Mouse (Mus musculus) embryonic stem cell, embryonic (primary cell): ENCODE data around the gene Rnaseh2c.

Experiments
- CTCF ChIA-PET, 4 experiments: fragments of 300-600 bp in 2 of 4; fragments of 350-600 bp in 2 of 4; sonication (Branson Sonifier 250); formaldehyde crosslinking; loops; one replicate each; lab custom pipeline; 2022; ENCODE audit warnings: inconsistent platforms in 2 of 4; lab: Charles Lee
- POLR2A ChIA-PET, 4 experiments: fragments of 300-600 bp in 2 of 4; fragments of 350-600 bp in 2 of 4; sonication (Branson Sonifier 250); formaldehyde crosslinking; loops; one replicate each; lab custom pipeline; 2022; ENCODE audit warnings: antibody characterized with exemption in 4 of 4, inconsistent platforms in 1 of 4; lab: Charles Lee

Rnaseh2c gene

GRCm38 (mm10) chr19:5603664-5604063, 2.0 kb downstream of the Rnaseh2c start:
- POLR2A ChIA-PET, result interaction anchor here in 2 of 4 experiments (0.6 to 2.6 kb wide), 9 partner anchors 10 to 772 kb away, joined by 3 to 19 read pairs (median 3); partner anchors contain the start of genes Mus81 (in 2 of the 2), Cfl1 (in 1 of the 2) and Tigd3 (in 1 of the 2)
- CTCF ChIA-PET, result interaction anchor here in 2 of 4 experiments (0.5 to 1.5 kb wide), 5 partner anchors 35 to 187 kb away, joined by 3 to 4 read pairs (median 3); partner anchors contain the start of gene Ap5b1 (in 1 of the 2)

- ChIA-PET POLR2A (interaction anchor here in 1 of 4 experiments (1.2 to 1.3 kb wide), 2 partner anchors 33 to 44 kb away, joined by 5 read pairs; partner anchors contain the start of gene Rela), CTCF (interaction anchor here in 1 of 4 experiments (0.6 kb wide), 1 partner anchor 1592 kb away, joined by 3 read pairs; no protein-coding TSS in a partner anchor)
These were observed 3.5 kb downstream of the Rnaseh2c start for GRCm38 (mm10) chr19:5605126-5605525.

GRCm38 (mm10) chr19:5606196-5606595, 4.5 kb downstream of the Rnaseh2c start:
- ChIA-PET POLR2A (interaction anchor here (0.6 to 2.2 kb wide), 23 partner anchors 14 to 319 kb away, joined by 3 to 7 read pairs (median 4); partner anchors contain the start of genes Ap5b1 (in 1 of the 4), Cdc42ep2 (in 1 of the 4), Cfl1 (in 1 of the 4) and Rela (in 1 of the 4)), CTCF (interaction anchor here in 2 of 4 experiments (0.7 to 1.0 kb wide), 4 partner anchors 42 to 282 kb away, joined by 3 to 4 read pairs (median 3); no protein-coding TSS in a partner anchor)

- CTCF ChIA-PET, result interaction anchor here in 1 of 4 experiments (0.6 kb wide), 1 partner anchor 83 kb away, joined by 3 read pairs; no protein-coding TSS in a partner anchor
- POLR2A ChIA-PET, result interaction anchor here in 3 of 4 experiments (0.6 to 2.2 kb wide), 5 partner anchors 15 to 188 kb away, joined by 3 to 7 read pairs (median 3); partner anchors contain the start of gene Scyl1 (in 1 of the 3)
These were observed 6.2 kb downstream of the Rnaseh2c start for GRCm38 (mm10) chr19:5607705-5608410.

GRCm38 (mm10) chr19:5608707-5609106, 7.0 kb downstream of the Rnaseh2c start:
- ChIA-PET POLR2A (interaction anchor here in 2 of 4 experiments (0.9 to 1.8 kb wide), 4 partner anchors 10 to 209 kb away, joined by 3 to 9 read pairs (median 4); no protein-coding TSS in a partner anchor), CTCF (no interaction called here)

- CTCF ChIA-PET, result no interaction called here
These were observed 7.5 kb downstream of the Rnaseh2c start for GRCm38 (mm10) chr19:5609171-5609546.

GRCm38 (mm10) chr19:5609547-5610404, 8.1 kb downstream of the Rnaseh2c start, which contains the start of gene Kat5:
TSS of gene Kat5 (minus strand) at chr19:5610237.
- ChIA-PET POLR2A (interaction anchor here (0.6 to 2.0 kb wide), 63 partner anchors 8 to 1655 kb away, joined by 3 to 16 read pairs (median 3); partner anchors contain the start of genes Cfl1 (in 3 of the 4), Rnaseh2c (in 3 of the 4), Map3k11 (in 2 of the 4) and Mus81 (in 2 of the 4)), CTCF (interaction anchor here in 3 of 4 experiments (0.5 to 1.3 kb wide), 6 partner anchors 16 to 1070 kb away, joined by 3 to 8 read pairs (median 3); partner anchors contain the start of gene Ap5b1 (in 1 of the 3))

More at GRCm38 (mm10) chr19:5609171-5609546, 7.5 kb downstream of the Rnaseh2c start:
- POLR2A ChIA-PET, result interaction anchor here in 3 of 4 experiments (0.9 to 1.8 kb wide), 13 partner anchors 10 to 209 kb away, joined by 3 to 9 read pairs (median 4); partner anchors contain the start of genes Ccdc85b (in 1 of the 3), Cfl1 (in 1 of the 3), Mus81 (in 1 of the 3) and Scyl1 (in 1 of the 3)

GRCm38 (mm10) chr19:5611973-5612372, 10.3 kb downstream of the Rnaseh2c start:
- CTCF ChIA-PET, result interaction anchor here in 3 of 4 experiments (0.6 to 1.2 kb wide), 6 partner anchors 44 to 261 kb away, joined by 3 to 7 read pairs (median 4); partner anchors contain the start of gene Ehbp1l1 (in 1 of the 3)
- POLR2A ChIA-PET, result interaction anchor here in 3 of 4 experiments (0.5 to 3.6 kb wide), 10 partner anchors 10 to 1776 kb away, joined by 3 to 15 read pairs (median 3); partner anchors contain the start of genes Cfl1 (in 1 of the 3), Fam89b (in 1 of the 3) and Rnaseh2c (in 1 of the 3)

- CTCF ChIA-PET, result interaction anchor here in 2 of 4 experiments (0.6 to 1.2 kb wide), 4 partner anchors 44 to 174 kb away, joined by 3 to 5 read pairs (median 4); no protein-coding TSS in a partner anchor
- POLR2A ChIA-PET, result interaction anchor here in 2 of 4 experiments (0.6 to 3.6 kb wide), 7 partner anchors 10 to 1358 kb away, joined by 3 to 15 read pairs (median 3); partner anchors contain the start of gene Rnaseh2c (in 1 of the 2)
These were observed 11.2 kb downstream of the Rnaseh2c start for GRCm38 (mm10) chr19:5612762-5613411.

- ChIA-PET POLR2A (interaction anchor here in 1 of 4 experiments (1.6 to 3.6 kb wide), 2 partner anchors 9 to 12 kb away, joined by 4 to 15 read pairs; no protein-coding TSS in a partner anchor), CTCF (interaction anchor here in 1 of 4 experiments (0.5 kb wide), 1 partner anchor 120 kb away, joined by 4 read pairs; no protein-coding TSS in a partner anchor)
These were observed 13.3 kb downstream of the Rnaseh2c start for GRCm38 (mm10) chr19:5614953-5615352.

GRCm38 (mm10) chr19:5620007-5620406, 18.3 kb downstream of the Rnaseh2c start:
- ChIA-PET CTCF (interaction anchor here in 1 of 4 experiments (0.5 kb wide), 1 partner anchor 34 kb away, joined by 4 read pairs; no protein-coding TSS in a partner anchor), POLR2A (interaction anchor here in 3 of 4 experiments (0.7 to 1.7 kb wide), 7 partner anchors 10 to 223 kb away, joined by 3 to 4 read pairs (median 3); partner anchors contain the start of genes Kat5 (in 1 of the 3) and Rela (in 1 of the 3))

GRCm38 (mm10) chr19:5621884-5622283, 20.2 kb downstream of the Rnaseh2c start:
- POLR2A ChIA-PET, result interaction anchor here in 3 of 4 experiments (0.6 to 1.7 kb wide), 7 partner anchors 12 to 158 kb away, joined by 3 to 4 read pairs (median 3); partner anchors contain the start of genes Kat5 (in 2 of the 3), Mus81 (in 1 of the 3) and Rela (in 1 of the 3)
- CTCF ChIA-PET, result interaction anchor here in 3 of 4 experiments (0.9 to 1.6 kb wide), 3 partner anchors 41 to 92 kb away, joined by 3 to 5 read pairs (median 4); partner anchors contain the start of genes Ap5b1 (in 1 of the 3) and Sipa1 (in 1 of the 3)

GRCm38 (mm10) chr19:5625311-5625710, 23.6 kb downstream of the Rnaseh2c start:
- CTCF ChIA-PET, result interaction anchor here in 1 of 4 experiments (0.9 kb wide), 1 partner anchor 57 kb away, joined by 3 read pairs; no protein-coding TSS in a partner anchor
- POLR2A ChIA-PET, result interaction anchor here in 2 of 4 experiments (1.0 to 4.2 kb wide), 8 partner anchors 10 to 218 kb away, joined by 3 to 15 read pairs (median 4); partner anchors contain the start of genes Cfl1 (in 1 of the 2), Kat5 (in 1 of the 2), Map3k11 (in 1 of the 2) and Pcnx3 (in 1 of the 2)

- POLR2A ChIA-PET, result interaction anchor here in 2 of 4 experiments (0.6 to 2.0 kb wide), 5 partner anchors 10 to 173 kb away, joined by 3 to 7 read pairs (median 4); partner anchors contain the start of gene Cfl1 (in 1 of the 2)
- CTCF ChIA-PET, result interaction anchor here in 2 of 4 experiments (0.6 to 1.0 kb wide), 2 partner anchors 100 to 158 kb away, joined by 3 to 4 read pairs; no protein-coding TSS in a partner anchor
These were observed 28.2 kb downstream of the Rnaseh2c start for GRCm38 (mm10) chr19:5629907-5630306.

GRCm38 (mm10) chr19:5632120-5632519, 30.4 kb downstream of the Rnaseh2c start:
- POLR2A ChIA-PET, result interaction anchor here in 1 of 4 experiments (1.4 to 2.4 kb wide), 4 partner anchors 9 to 217 kb away, joined by 4 to 9 read pairs (median 4); partner anchors contain the start of gene Rnaseh2c
- CTCF ChIA-PET, result interaction anchor here in 1 of 4 experiments (0.7 kb wide), 1 partner anchor 537 kb away, joined by 3 read pairs; no protein-coding TSS in a partner anchor
